Mouse (Mus musculus): Measurements from ENCODE around the gene Wbp1.

- TF ChIP-seq CTCF (IDR thresholded peaks at IDR 0.05; ENCODE audit: low read depth): no peak
- TF ChIP-seq EP300 (IDR thresholded peaks at IDR 0.05; ENCODE audit: low read depth): no peak
These were observed 36.9 kb downstream of the Wbp1 start for GRCm38 (mm10) chr6:83084477-83084876.

All from heart, postnatal 0 days (tissue).